Mouse (Mus musculus) MEL-GATA-1-ER (cell line): ENCODE results near the gene Usp12.
A peak's percentile ranks its signal among the peaks of the same experiment; 100 is the strongest.

ENCODE experiments used
- DNase-seq: peaks from one replicate; pipeline ENCODE4 v3.0.0-alpha.2; 2012; ENCODE audit warnings: low read depth; ENCODE audit errors: extremely low read depth

The Usp12 gene

GRCm38 (mm10) chr5:146798031-146798430 is 3.2 kb upstream of the Usp12 start:
- no peak for DNase-seq

- DNase-seq = no peak
Measured at GRCm38 (mm10) chr5:146795728-146796127, 922 bp upstream of the Usp12 start.

- peak; percentile 23 for DNase-seq
Measured at GRCm38 (mm10) chr5:146794084-146794852, 538 bp downstream of the Usp12 start.

GRCm38 (mm10) chr5:146793630-146794083 is 1.1 kb downstream of the Usp12 start:
- DNase-seq = peak; percentile 23

GRCm38 (mm10) chr5:146792140-146792791 is 2.5 kb downstream of the Usp12 start:
- DNase-seq = no peak

GRCm38 (mm10) chr5:146790944-146791343 is 3.9 kb downstream of the Usp12 start:
- no peak for DNase-seq

GRCm38 (mm10) chr5:146789413-146789812 is 5.4 kb downstream of the Usp12 start:
- DNase-seq = no peak

- no peak for DNase-seq
Measured at GRCm38 (mm10) chr5:146786123-146786522, 8.7 kb downstream of the Usp12 start.

- no peak for DNase-seq
Measured at GRCm38 (mm10) chr5:146783891-146784290, 10.9 kb downstream of the Usp12 start.

GRCm38 (mm10) chr5:146783300-146783699 is 11.5 kb downstream of the Usp12 start:
- DNase-seq = no peak

- DNase-seq = no peak
Measured at GRCm38 (mm10) chr5:146781663-146782062, 13.1 kb downstream of the Usp12 start.

- DNase-seq = no peak
Measured at GRCm38 (mm10) chr5:146779931-146780330, 14.9 kb downstream of the Usp12 start.

GRCm38 (mm10) chr5:146776988-146777639 is 17.7 kb downstream of the Usp12 start:
- no peak for DNase-seq

GRCm38 (mm10) chr5:146771982-146772381 is 22.8 kb downstream of the Usp12 start:
- DNase-seq = no peak

GRCm38 (mm10) chr5:146770002-146770848 is 24.6 kb downstream of the Usp12 start:
- no peak for DNase-seq

GRCm38 (mm10) chr5:146765791-146766190 is 29.0 kb downstream of the Usp12 start:
- no peak for DNase-seq

GRCm38 (mm10) chr5:146759159-146759558 is 35.6 kb downstream of the Usp12 start:
- no peak for DNase-seq

- DNase-seq = no peak
Measured at GRCm38 (mm10) chr5:146757921-146758320, 36.9 kb downstream of the Usp12 start.

GRCm38 (mm10) chr5:146757316-146757715 is 37.5 kb downstream of the Usp12 start:
- DNase-seq = no peak

GRCm38 (mm10) chr5:146753181-146753580 is 41.6 kb downstream of the Usp12 start:
- no peak for DNase-seq

- no peak for DNase-seq
Measured at GRCm38 (mm10) chr5:146750958-146751357, 43.8 kb downstream of the Usp12 start.
